Mouse (Mus musculus) kidney, embryonic 16.5 days (tissue): ENCODE measurements around the gene Lrmp. TPM values are rescaled to one million over a fixed set of nuclear protein-coding genes. Genes with fewer than 3 reads are reported as not detected.
"Not testable (repeated sequence)": the region's sequence is repeated elsewhere in the genome, so short reads cannot be mapped to it uniquely, and the experiment has no call there.

Experiments used
- ATAC-seq: fragments of 200-750 bp; cut with Nextera tagmentation; 2 replicates; pipeline ENCODE4 v1.8.0; 2017; ENCODE audit warnings: moderate TSS enrichment; ENCODE audit not compliant: low FRiP score, low TSS enrichment
- H3K27ac ChIP-seq: fragments of 300-500 bp; sonication (generic); 2 replicates; pipeline ENCODE4 v1.5.1; 2014; ENCODE audit warnings: low read length
- H3K27me3 ChIP-seq: fragments of 300-500 bp; sonication (generic); 2 replicates; pipeline ENCODE4 v1.6.1; 2014; ENCODE audit warnings: low read length, control low read depth, mixed read lengths; ENCODE audit not compliant: insufficient read depth
- H3K36me3 ChIP-seq: fragments of 300-500 bp; sonication (generic); 2 replicates; pipeline ENCODE4 v1.6.1; 2014; ENCODE audit warnings: low read length, control low read depth, mixed read lengths; ENCODE audit not compliant: insufficient read depth
- H3K4me1 ChIP-seq: fragments of 300-500 bp; sonication (generic); 2 replicates; pipeline ENCODE4 v1.6.1; 2014; ENCODE audit warnings: low read length, control low read depth, mixed read lengths; ENCODE audit not compliant: insufficient read depth
- H3K4me2 ChIP-seq: fragments of 300-500 bp; sonication (generic); replicated peaks from 2 replicates; pipeline ENCODE4 v1.6.1; 2014; ENCODE audit warnings: low read depth, low read length
- H3K4me3 ChIP-seq: fragments of 300-500 bp; sonication (generic); 2 replicates; pipeline ENCODE4 v1.5.1; 2014; ENCODE audit warnings: mild to moderate bottlenecking, low read length
- H3K9ac ChIP-seq: fragments of 300-500 bp; sonication (generic); replicated peaks from 2 replicates; pipeline ENCODE4 v1.6.1; 2014; ENCODE audit warnings: low read length
- H3K9me3 ChIP-seq: fragments of 300-500 bp; sonication (generic); 2 replicates; pipeline ENCODE4 v1.6.1; 2016; ENCODE audit warnings: low read length, control low read depth
- WGBS: fragments of 180-500 bp; shearing (Covaris S2); extraction: QIAGEN DNeasy Blood & Tissue Kit; methylation state at CpG from one replicate; pipeline ENCODE4 v1.1.7; 2014; 5-methylcytosine and 5-hydroxymethylcytosine counted together
- polyA plus RNA-seq: library from polyadenylated mRNA; unstranded; fragments of >200 nt; fragmentation: Nextera tagmentation; extraction: Ambion mirVana; gene quantifications from 2 replicates; pipeline ENCODE4 v1.2.1, GENCODE M21; 2015

Gene Lrmp
- polyA plus RNA-seq, 1 experiment from 2014 or later: 1.8 TPM

DNA sequence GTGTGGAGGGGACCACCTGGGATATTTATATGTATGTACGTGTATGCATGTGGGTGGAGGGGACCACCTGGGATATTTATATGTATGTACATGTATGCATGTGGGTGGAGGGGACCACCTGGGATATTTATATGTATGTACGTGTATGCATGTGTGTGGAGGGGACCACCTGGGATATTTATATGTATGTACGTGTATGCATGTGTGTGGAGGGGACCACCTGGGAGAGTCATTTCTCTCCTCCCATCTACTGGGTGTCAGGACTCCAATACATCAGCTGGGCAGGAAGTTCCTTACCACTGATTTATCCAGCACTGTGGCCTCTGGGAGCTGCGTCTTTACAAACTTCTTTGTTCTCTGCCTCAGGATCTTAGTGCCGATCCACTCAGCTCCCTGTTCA lies 17.5 kb downstream of the Lrmp start:
- not testable (repeated sequence) for H3K9me3 ChIP-seq, H3K4me1 ChIP-seq, H3K27ac ChIP-seq, ATAC-seq, H3K27me3 ChIP-seq, H3K9ac ChIP-seq, H3K36me3 ChIP-seq, H3K4me3 ChIP-seq, H3K4me2 ChIP-seq
- 65% methylated on average over 5 of the region's 5 CpGs for WGBS

GRCm38 (mm10) chr6:145135295-145135694 lies 19.8 kb downstream of the Lrmp start:
- Histone ChIP-seq H3K4me2 (no peak overlapping the region), H3K4me1 (peaks cover 7% of the 10 kb centered on the region), H3K9me3 (no peaks in the 10 kb centered on the region), H3K27me3 (no peaks in the 10 kb centered on the region), H3K9ac (no peak overlapping the region), H3K27ac (no peak overlapping the region), H3K36me3 (no peaks in the 10 kb centered on the region), H3K4me3 (no peak overlapping the region)
- 48% methylated on average over 3 of the region's 3 CpGs for WGBS
- no peak for ATAC-seq

- no peaks in the 10 kb centered on the region for H3K36me3 ChIP-seq
- H3K4me3 ChIP-seq: no peak overlapping the region
- H3K27ac ChIP-seq: no peak overlapping the region
- H3K4me2 ChIP-seq: no peak overlapping the region
- no peak for ATAC-seq
- peaks cover 7% of the 10 kb centered on the region for H3K4me1 ChIP-seq
- H3K9me3 ChIP-seq: no peaks in the 10 kb centered on the region
- WGBS: 24% methylated on average over 9 of the region's 9 CpGs
- no peak overlapping the region for H3K9ac ChIP-seq
- no peaks in the 10 kb centered on the region for H3K27me3 ChIP-seq
Observed at GRCm38 (mm10) chr6:145135804-145136203, 20.4 kb downstream of the Lrmp start.

DNA sequence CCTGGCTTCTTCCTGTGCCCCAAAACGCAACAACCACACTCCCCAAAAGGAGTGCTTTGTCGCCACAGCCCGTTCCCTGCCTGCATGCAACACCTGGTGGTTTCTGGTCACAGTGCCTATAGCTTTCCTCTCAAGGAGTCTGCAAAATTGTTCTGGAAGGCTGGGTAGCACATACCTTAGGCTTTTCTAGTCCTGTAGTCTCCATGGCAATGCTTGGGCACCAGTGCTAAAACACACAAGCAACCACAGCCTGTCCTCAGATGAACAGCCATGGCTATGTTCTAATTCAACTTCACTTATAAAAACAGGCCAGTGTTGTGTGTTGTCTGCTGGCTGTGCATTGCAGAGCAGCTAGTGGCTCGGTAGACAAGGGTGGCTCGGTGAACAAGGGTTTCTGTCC lies 21.4 kb downstream of the Lrmp start:
- Histone ChIP-seq H3K9ac (no peak overlapping the region), H3K36me3 (no peaks in the 10 kb centered on the region), H3K27me3 (no peaks in the 10 kb centered on the region), H3K4me1 (peaks cover 7% of the 10 kb centered on the region), H3K4me3 (no peak overlapping the region), H3K27ac (no peak overlapping the region), H3K9me3 (no peaks in the 10 kb centered on the region), H3K4me2 (no peak overlapping the region)
- 80% methylated on average over 5 of the region's 5 CpGs for WGBS
- ATAC-seq: no peak

DNA sequence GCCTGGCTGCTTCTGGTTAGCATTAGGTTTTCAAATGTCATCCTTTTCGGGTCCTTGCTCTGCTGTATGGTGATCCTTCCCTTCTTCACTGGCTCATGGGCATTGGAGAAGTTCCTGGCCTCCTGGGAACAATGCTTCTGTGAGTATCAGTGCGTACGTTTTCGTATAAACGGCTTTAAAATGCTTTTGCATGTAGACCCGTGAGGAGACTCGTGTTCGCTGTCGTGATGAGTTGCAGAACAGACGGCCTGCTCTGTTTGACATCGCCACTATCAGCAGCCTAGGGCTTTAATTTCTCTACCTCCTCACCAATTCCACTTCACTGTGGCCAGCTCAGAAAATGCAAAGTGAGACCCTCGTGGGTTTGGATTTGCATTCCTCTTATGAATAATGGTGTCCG lies 23.8 kb downstream of the Lrmp start:
- peaks cover 7% of the 10 kb centered on the region for H3K4me1 ChIP-seq
- H3K9ac ChIP-seq: no peak overlapping the region
- H3K27ac ChIP-seq: no peak overlapping the region
- H3K4me3 ChIP-seq: no peak overlapping the region
- no peak for ATAC-seq
- H3K4me2 ChIP-seq: no peak overlapping the region
- 92% methylated on average over 13 of the region's 13 CpGs for WGBS
- H3K27me3 ChIP-seq: no peaks in the 10 kb centered on the region
- H3K9me3 ChIP-seq: no peaks in the 10 kb centered on the region
- no peaks in the 10 kb centered on the region for H3K36me3 ChIP-seq

DNA sequence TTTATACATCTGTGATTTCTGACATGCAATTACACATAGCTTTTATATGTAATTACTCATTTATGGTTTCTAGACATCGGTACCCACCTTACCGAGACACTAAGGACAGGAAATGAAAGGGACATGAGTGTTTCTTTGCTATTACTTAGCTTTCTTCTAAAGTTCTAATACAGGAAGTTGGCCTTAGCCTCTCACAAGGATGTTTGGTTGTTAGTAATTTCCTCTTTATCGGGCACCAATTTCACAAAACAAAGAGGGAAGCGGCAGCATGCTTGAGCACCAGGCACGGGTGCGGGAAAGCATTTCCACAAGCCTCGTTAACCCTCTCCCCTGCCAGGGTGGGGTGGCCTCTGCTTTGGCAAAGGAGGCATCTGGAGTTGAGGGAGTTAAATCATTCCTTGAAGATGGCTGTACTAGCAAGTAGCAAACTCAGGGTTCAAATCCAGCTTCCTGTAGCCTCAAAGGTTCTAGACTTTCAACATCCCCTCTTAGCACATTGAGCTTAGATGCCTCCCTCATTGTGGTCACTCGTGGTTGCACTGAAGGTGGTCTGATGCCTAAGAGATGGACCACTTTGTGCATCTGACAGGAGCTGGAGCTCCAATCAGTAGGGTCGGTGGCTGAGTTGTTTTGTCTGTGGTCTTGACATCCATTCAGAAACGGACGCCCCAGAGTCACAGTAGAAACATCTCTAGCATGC lies 24.5 kb downstream of the Lrmp start:
- Histone ChIP-seq H3K36me3 (no peaks in the 10 kb centered on the region), H3K4me3 (no peak overlapping the region), H3K9me3 (no peaks in the 10 kb centered on the region), H3K27me3 (no peaks in the 10 kb centered on the region), H3K4me1 (peaks cover 7% of the 10 kb centered on the region), H3K27ac (no peak overlapping the region), H3K4me2 (no peak overlapping the region), H3K9ac (no peak overlapping the region)
- ATAC-seq: no peak
- 76% methylated on average over 11 of the region's 11 CpGs for WGBS

DNA sequence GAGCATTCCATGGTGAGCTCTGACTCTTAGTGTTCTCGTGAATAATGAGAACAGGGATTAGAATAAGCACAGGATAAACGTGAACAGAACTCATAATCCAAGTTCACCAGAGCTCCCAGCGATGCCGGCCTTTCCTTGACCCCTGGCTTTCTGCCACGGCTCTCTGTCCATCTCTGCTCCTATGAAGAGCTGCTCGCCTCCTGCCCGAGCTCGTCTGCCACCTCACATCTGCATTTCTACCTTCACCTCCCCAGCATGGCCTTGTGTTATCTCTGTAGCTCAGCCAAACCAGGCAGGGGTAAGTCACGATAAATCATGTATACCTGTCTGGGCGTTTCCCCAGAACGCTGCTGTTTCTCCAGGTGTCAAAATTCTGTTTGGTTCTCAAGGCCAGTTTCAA lies 25.3 kb downstream of the Lrmp start:
- H3K27me3 ChIP-seq: no peaks in the 10 kb centered on the region
- 60% methylated on average over 11 of the region's 11 CpGs for WGBS
- ATAC-seq: no peak
- H3K9ac ChIP-seq: no peak overlapping the region
- no peak overlapping the region for H3K4me3 ChIP-seq
- H3K27ac ChIP-seq: no peak overlapping the region
- H3K4me2 ChIP-seq: no peak overlapping the region
- H3K36me3 ChIP-seq: no peaks in the 10 kb centered on the region
- no peaks in the 10 kb centered on the region for H3K9me3 ChIP-seq
- peaks cover 3% of the 10 kb centered on the region for H3K4me1 ChIP-seq

DNA sequence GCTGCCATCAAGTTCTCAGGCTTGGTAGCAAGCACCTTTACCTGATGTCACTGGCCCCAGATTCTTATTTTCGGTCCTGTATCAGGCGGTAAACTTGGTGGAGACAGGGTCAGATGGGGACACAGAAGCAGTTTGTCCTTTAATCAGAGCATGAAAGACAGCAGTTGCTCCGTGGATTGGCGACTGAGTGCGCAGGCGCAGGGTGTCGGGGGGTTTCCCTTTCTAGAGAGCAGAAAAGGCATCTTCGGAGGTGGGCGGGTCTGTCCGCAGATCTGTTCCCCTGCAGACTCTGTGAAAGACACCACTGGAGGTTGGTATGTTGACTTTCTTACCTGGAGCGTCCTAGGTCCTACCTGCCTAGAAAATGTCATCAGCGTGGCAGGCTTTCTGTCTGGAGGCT lies 26.4 kb downstream of the Lrmp start:
- Histone ChIP-seq H3K4me3 (no peak overlapping the region), H3K4me2 (no peak overlapping the region), H3K27ac (no peak overlapping the region), H3K9me3 (no peaks in the 10 kb centered on the region), H3K9ac (no peak overlapping the region), H3K4me1 (no peaks in the 10 kb centered on the region), H3K27me3 (no peaks in the 10 kb centered on the region), H3K36me3 (no peaks in the 10 kb centered on the region)
- WGBS: 89% methylated on average over 12 of the region's 12 CpGs
- ATAC-seq: no peak

DNA sequence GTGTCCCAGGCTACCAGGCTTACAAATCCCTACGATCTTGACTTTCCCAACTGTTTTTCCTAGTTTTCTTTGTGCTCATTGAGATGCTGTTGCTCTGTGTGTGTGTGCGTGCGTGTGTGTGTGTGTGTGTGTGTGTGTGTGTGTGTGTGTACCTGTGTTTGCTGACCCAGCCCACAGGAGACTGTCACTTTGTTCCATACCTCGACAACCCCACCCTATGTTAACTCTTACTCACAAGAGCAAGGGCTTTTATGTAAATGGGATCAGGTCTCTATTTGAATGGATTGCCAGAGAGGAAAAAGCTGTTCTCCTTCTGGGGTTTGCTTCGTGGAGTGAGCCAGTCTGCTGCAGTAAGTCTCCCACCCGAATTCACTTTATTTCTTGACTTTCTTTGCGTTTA lies 29.7 kb downstream of the Lrmp start:
- Histone ChIP-seq H3K36me3 (no peaks in the 10 kb centered on the region), H3K9ac (no peak overlapping the region), H3K4me2 (no peak overlapping the region), H3K27me3 (no peaks in the 10 kb centered on the region), H3K4me1 (no peaks in the 10 kb centered on the region), H3K27ac (no peak overlapping the region), H3K9me3 (no peaks in the 10 kb centered on the region), H3K4me3 (no peak overlapping the region)
- ATAC-seq: no peak
- 66% methylated on average over 7 of the region's 7 CpGs for WGBS

DNA sequence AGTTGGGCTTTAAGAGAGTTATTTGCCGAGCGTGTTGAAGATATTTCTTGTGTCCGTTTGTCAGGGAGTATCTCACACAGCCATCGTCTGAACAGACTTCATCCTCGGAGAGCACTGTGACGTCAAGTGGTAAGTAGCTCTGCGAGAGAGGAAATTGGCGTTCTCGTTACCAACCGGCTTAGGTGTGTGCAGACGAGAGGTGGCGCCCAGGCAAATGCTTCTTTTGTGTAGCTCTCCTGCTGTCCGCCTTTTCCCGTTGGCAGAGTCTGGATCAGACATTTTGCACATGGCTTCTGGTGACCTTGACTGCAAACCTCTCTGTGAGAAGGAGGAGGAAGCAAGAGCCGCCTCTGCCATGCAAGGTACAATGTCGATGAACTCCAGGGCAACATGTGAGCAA lies 32.3 kb downstream of the Lrmp start:
- 88% methylated on average over 16 of the region's 16 CpGs for WGBS
- Histone ChIP-seq H3K9me3 (no peaks in the 10 kb centered on the region), H3K27me3 (no peaks in the 10 kb centered on the region), H3K36me3 (no peaks in the 10 kb centered on the region), H3K4me3 (no peak overlapping the region), H3K4me1 (no peaks in the 10 kb centered on the region), H3K27ac (no peak overlapping the region), H3K9ac (no peak overlapping the region), H3K4me2 (no peak overlapping the region)
- no peak for ATAC-seq
